Mouse (Mus musculus) neural tube, embryonic 11.5 days (tissue): Measurements from ENCODE around the gene Pld1. TPM values are rescaled to one million over a fixed set of nuclear protein-coding genes. Genes with fewer than 3 reads are reported as not detected.

Experiments used
- ATAC-seq: fragments of 200-750 bp; cut with Nextera tagmentation; 2 replicates; pipeline ENCODE4 v1.8.0; 2017; ENCODE audit warnings: moderate number of reproducible peaks, mild to moderate bottlenecking, moderate TSS enrichment, moderate library complexity; ENCODE audit not compliant: insufficient read depth, low FRiP score, low TSS enrichment
- DNase-seq: peaks from one replicate; pipeline ENCODE4 v3.0.0-alpha.2; 2015; ENCODE audit warnings: low spot score
- H3K27ac ChIP-seq: fragments of 300-500 bp; sonication (generic); 2 replicates; pipeline ENCODE4 v1.5.1; 2014; ENCODE audit warnings: low read depth, mild to moderate bottlenecking, low read length
- H3K27me3 ChIP-seq: fragments of 300-500 bp; sonication (generic); 2 replicates; pipeline ENCODE4 v1.6.1; 2014; ENCODE audit warnings: mild to moderate bottlenecking, low read length, mixed read lengths; ENCODE audit not compliant: control insufficient read depth, insufficient read depth
- H3K36me3 ChIP-seq: fragments of 300-500 bp; sonication (generic); 2 replicates; pipeline ENCODE4 v1.6.1; 2014; ENCODE audit warnings: mild to moderate bottlenecking, low read length, moderate library complexity, mixed read lengths; ENCODE audit not compliant: control insufficient read depth, insufficient read depth
- H3K4me1 ChIP-seq: fragments of 300-500 bp; sonication (generic); 2 replicates; pipeline ENCODE4 v1.6.1; 2014; ENCODE audit warnings: low read length, mixed read lengths; ENCODE audit not compliant: control insufficient read depth, insufficient read depth
- H3K4me2 ChIP-seq: fragments of 300-500 bp; sonication (generic); 2 replicates; pipeline ENCODE4 v1.6.1; 2014; ENCODE audit warnings: low read depth, mild to moderate bottlenecking, moderate library complexity
- H3K4me3 ChIP-seq: fragments of 300-500 bp; sonication (generic); 2 replicates; pipeline ENCODE4 v1.5.1; 2014; ENCODE audit warnings: low read depth, low read length
- H3K9ac ChIP-seq: fragments of 300-500 bp; sonication (generic); 2 replicates; pipeline ENCODE4 v1.6.1; 2014; ENCODE audit warnings: mild to moderate bottlenecking, low read length
- H3K9me3 ChIP-seq: fragments of 300-500 bp; sonication (generic); 2 replicates; pipeline ENCODE4 v1.6.1; 2016; ENCODE audit warnings: low read length; ENCODE audit not compliant: control insufficient read depth
- WGBS: fragments of 180-500 bp; shearing (Covaris S2); extraction: QIAGEN DNeasy Blood & Tissue Kit; methylation state at CpG from one replicate; pipeline ENCODE4 v1.1.7; 2014; 5-methylcytosine and 5-hydroxymethylcytosine counted together
- polyA plus RNA-seq: library from polyadenylated mRNA; unstranded; fragments of >200 nt; fragmentation: Nextera tagmentation; extraction: Ambion mirVana; gene quantifications from 2 replicates; pipeline ENCODE4 v1.2.1, GENCODE M21; 2014

The Pld1 gene
- polyA plus RNA-seq, 1 experiment from 2014 or later: 2.7 TPM

DNA sequence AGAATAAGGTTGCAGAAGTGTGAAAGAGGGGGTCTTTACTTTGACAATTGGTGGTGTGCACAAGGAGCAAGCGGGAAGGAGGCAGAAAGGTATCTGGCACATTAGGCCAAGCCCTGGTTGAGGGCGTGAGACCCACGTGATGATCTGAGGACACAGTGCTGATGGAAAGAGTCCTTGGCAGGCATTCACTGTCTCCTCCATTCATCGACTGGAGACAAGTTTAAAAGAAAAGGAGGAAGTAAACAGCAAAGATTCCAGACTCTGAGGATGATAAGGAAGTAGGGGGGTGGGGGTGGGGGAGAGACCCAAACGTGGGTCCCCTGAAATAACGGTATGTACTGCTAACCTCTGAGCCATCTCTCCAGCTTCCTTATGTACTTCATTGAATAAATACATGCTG lies 142.5 kb downstream of the Pld1 start:
- no peak overlapping the region for H3K4me3 ChIP-seq
- no peaks in the 10 kb centered on the region for H3K9me3 ChIP-seq
- no peaks in the 10 kb centered on the region for H3K4me1 ChIP-seq
- H3K36me3 ChIP-seq: no peaks in the 10 kb centered on the region
- ATAC-seq: no peak
- WGBS: 84% methylated on average over 6 of the region's 6 CpGs
- no peak overlapping the region for H3K27ac ChIP-seq
- H3K9ac ChIP-seq: no peak overlapping the region
- no peaks in the 10 kb centered on the region for H3K27me3 ChIP-seq
- no peak overlapping the region for H3K4me2 ChIP-seq
- DNase-seq: no peak

DNA sequence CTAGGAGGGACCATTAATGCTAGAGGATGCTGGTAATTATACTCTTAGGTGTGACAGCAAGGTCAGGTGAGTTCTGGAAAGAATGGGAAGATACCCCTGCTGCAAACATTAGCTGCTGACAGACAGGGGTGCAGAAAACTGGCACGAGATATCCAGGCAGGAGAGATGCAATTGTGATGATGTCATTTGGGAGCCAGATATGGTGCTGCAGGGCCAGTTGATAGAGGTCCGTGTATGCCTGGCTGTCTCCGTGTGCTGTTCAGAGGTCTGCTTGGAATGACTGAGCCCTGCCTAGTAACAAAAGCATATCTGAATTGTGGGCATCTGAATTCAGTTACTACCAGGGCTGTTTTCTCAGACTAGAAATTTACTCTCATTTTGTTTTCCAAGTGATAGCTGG lies 144.7 kb downstream of the Pld1 start:
- no peaks in the 10 kb centered on the region for H3K4me1 ChIP-seq
- H3K27me3 ChIP-seq: no peaks in the 10 kb centered on the region
- no peak overlapping the region for H3K9ac ChIP-seq
- no peak for DNase-seq
- ATAC-seq: no peak
- 83% methylated on average over 3 of the region's 3 CpGs for WGBS
- no peak overlapping the region for H3K27ac ChIP-seq
- H3K4me2 ChIP-seq: no peak overlapping the region
- H3K4me3 ChIP-seq: no peak overlapping the region
- H3K36me3 ChIP-seq: no peaks in the 10 kb centered on the region
- no peaks in the 10 kb centered on the region for H3K9me3 ChIP-seq

DNA sequence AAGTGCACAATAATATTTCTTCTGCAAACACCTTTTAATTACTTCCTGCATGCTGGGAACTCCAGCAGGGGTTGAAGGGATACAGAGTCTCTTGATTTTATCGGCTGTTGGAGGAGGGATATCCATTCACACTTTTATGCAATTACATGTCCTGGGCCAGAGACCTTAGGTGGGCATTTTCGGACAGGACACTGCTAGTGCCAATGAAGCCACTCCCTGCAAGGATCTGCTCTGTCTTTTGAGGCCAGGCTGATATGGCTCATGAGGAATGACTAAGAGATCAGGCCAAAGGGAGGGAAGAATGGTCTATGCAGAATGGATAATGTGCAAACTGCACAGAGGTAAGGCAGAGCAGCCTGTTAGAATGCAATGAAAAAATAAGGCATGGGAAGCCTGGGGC lies 145.8 kb downstream of the Pld1 start:
- H3K9ac ChIP-seq: no peak overlapping the region
- H3K4me2 ChIP-seq: no peak overlapping the region
- no peak for ATAC-seq
- WGBS: 61% methylated on average over 2 of the region's 2 CpGs
- H3K27ac ChIP-seq: no peak overlapping the region
- no peak overlapping the region for H3K4me3 ChIP-seq
- H3K27me3 ChIP-seq: no peaks in the 10 kb centered on the region
- DNase-seq: no peak
- no peaks in the 10 kb centered on the region for H3K9me3 ChIP-seq
- no peaks in the 10 kb centered on the region for H3K36me3 ChIP-seq
- H3K4me1 ChIP-seq: no peaks in the 10 kb centered on the region

DNA sequence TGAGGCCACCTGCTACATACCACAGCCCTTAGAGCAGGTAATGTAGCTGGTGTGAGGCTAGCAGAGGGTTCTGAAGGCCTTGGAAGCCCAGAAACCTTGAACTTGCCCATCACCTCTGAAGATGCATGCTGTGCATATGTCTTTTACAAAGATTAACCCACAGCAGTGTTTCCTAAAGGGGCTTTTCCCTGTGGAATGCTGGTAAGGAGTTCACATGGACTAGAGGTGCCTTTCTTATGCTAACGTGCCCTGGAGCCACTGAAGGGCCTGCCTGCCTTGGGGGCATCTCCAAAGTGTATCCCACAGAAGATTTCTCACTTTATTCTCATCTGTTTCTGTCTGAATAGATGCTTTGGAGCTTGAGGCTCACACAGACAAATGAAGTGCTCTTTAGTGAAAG lies 152.8 kb downstream of the Pld1 start:
- Histone ChIP-seq H3K9me3 (no peaks in the 10 kb centered on the region), H3K4me2 (no peak overlapping the region), H3K4me3 (no peak overlapping the region), H3K9ac (no peak overlapping the region), H3K36me3 (no peaks in the 10 kb centered on the region), H3K27me3 (no peaks in the 10 kb centered on the region), H3K4me1 (no peaks in the 10 kb centered on the region), H3K27ac (no peak overlapping the region)
- WGBS: 42% methylated on average over 1 of the region's 1 CpGs
- DNase-seq: no peak
- ATAC-seq: no peak

DNA sequence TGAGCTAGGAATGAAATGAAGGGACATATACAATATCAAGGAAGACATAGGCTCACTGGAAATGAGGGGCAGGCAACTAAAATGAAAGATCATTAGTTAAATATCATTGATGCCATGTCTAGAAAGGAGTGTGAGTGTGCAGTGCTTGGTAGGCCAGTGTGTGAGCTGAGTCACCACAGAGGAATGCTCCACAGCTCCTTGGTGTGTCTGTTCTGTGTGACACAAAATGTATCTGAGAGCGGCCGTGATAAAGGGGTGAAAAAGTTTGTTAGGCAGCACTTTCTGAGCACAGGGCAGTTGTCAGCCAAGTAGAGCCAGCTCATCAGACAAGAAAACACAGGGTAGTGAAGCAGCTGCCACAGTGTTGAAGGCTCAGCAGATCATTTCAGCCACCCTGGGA lies 153.2 kb downstream of the Pld1 start:
- 94% methylated on average over 2 of the region's 2 CpGs for WGBS
- no peak overlapping the region for H3K9ac ChIP-seq
- H3K27ac ChIP-seq: no peak overlapping the region
- no peak for ATAC-seq
- no peaks in the 10 kb centered on the region for H3K27me3 ChIP-seq
- no peaks in the 10 kb centered on the region for H3K9me3 ChIP-seq
- no peaks in the 10 kb centered on the region for H3K4me1 ChIP-seq
- no peak overlapping the region for H3K4me3 ChIP-seq
- H3K4me2 ChIP-seq: no peak overlapping the region
- DNase-seq: no peak
- H3K36me3 ChIP-seq: no peaks in the 10 kb centered on the region

DNA sequence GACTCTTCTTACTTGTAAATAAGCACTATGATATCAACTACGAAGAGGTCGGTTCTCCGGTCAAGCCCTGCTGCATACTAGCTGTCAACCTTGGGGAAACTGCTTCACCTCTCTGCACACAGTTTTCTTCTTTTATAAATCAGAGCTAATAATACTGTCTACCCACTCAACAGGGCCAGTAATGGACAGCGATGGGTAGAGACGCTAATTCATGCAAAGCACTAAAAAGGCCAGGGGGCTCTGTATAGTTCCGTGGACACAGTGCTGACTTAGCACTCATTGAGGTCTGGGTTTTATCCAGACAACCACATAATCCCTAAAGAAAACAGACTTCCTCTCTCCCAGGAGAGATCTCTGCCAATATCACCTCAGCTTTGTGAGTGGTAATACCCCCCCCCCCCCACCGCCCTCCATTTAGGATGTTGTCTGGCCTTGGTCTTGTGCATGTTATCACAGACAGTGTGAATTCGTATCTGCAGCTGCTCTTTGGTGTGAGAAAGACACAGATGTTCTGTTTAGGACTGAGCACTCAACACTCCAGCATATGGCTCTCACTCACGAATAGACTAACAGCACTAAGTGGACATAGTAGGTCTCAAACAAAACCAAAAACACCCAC lies 155.3 kb downstream of the Pld1 start:
- no peak overlapping the region for H3K27ac ChIP-seq
- H3K27me3 ChIP-seq: no peaks in the 10 kb centered on the region
- no peak overlapping the region for H3K4me3 ChIP-seq
- no peak overlapping the region for H3K4me2 ChIP-seq
- no peak for ATAC-seq
- H3K36me3 ChIP-seq: no peaks in the 10 kb centered on the region
- WGBS: 82% methylated on average over 9 of the region's 9 CpGs
- no peak overlapping the region for H3K9ac ChIP-seq
- no peaks in the 10 kb centered on the region for H3K4me1 ChIP-seq
- H3K9me3 ChIP-seq: no peaks in the 10 kb centered on the region
- no peak for DNase-seq

DNA sequence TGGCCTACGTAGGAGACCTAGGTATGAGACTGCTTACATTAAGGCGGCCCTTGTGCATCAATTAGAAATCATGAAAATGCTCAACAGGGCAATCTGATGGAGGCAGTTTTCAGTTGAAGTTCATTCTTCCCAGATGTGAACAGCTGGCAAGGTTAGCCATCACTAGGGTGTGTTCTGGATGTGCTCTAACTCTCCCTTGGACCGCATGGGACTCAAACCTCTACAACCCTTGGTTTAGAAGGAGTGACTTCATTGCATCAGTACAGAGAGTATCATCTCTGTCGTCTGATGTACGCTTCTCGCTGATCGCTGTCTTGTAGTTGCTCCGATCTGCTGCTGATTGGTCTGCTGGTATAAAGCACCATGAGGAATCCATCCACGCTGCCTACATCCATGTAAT lies 157.0 kb downstream of the Pld1 start:
- Histone ChIP-seq H3K4me1 (no peaks in the 10 kb centered on the region), H3K4me2 (no peak overlapping the region), H3K4me3 (no peak overlapping the region), H3K27me3 (no peaks in the 10 kb centered on the region), H3K9me3 (no peaks in the 10 kb centered on the region), H3K27ac (no peak overlapping the region), H3K36me3 (no peaks in the 10 kb centered on the region), H3K9ac (no peak overlapping the region)
- 97% methylated on average over 9 of the region's 9 CpGs for WGBS
- DNase-seq (no peak), ATAC-seq (no peak)

DNA sequence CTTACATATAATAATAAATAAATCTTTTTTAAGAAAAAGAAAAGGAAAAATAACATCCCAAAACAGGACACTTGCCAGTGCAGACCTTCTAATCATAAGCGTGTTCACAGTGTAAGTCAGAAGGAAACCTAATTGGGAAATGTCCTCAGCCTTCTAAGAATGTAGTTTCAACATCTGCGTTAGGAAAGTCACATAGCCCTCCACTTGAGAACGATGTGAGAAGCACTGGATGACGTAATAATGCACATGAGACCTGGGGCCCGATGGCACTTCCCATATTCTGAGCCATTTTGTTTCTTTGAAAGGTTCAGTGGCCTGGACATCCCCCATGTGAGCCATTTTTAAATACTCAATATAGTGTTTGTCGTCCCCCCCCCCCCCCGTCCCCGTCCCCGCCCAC lies 160.7 kb downstream of the Pld1 start:
- no peaks in the 10 kb centered on the region for H3K9me3 ChIP-seq
- WGBS: 94% methylated on average over 5 of the region's 9 CpGs
- H3K4me2 ChIP-seq: no peak overlapping the region
- DNase-seq (no peak), ATAC-seq (no peak)
- no peaks in the 10 kb centered on the region for H3K27me3 ChIP-seq
- no peak overlapping the region for H3K27ac ChIP-seq
- no peaks in the 10 kb centered on the region for H3K4me1 ChIP-seq
- H3K9ac ChIP-seq: no peak overlapping the region
- H3K36me3 ChIP-seq: no peaks in the 10 kb centered on the region
- H3K4me3 ChIP-seq: no peak overlapping the region

DNA sequence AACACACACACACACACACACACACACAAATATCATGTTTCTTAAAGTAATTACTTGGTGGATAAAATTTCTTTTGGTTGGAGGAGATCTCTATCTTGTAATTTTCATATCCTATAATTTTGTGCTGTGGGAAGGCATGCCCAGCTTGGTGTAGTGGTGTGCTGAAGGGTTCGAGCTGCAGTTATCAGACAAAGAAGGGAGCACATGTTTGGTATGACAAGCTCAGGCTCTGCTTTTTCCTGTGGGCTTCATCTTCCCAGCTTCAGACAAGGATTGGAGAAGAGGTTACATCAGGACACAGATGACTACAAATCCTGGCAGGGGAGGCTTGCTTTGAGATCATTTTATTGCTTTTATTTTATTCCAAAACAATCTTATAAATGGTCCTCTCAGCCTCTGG lies 166.5 kb downstream of the Pld1 start:
- no peak overlapping the region for H3K4me3 ChIP-seq
- H3K9ac ChIP-seq: no peak overlapping the region
- no peak overlapping the region for H3K27ac ChIP-seq
- DNase-seq: no peak
- H3K4me2 ChIP-seq: no peak overlapping the region
- H3K36me3 ChIP-seq: no peaks in the 10 kb centered on the region
- ATAC-seq: no peak
- no peaks in the 10 kb centered on the region for H3K9me3 ChIP-seq
- H3K27me3 ChIP-seq: no peaks in the 10 kb centered on the region
- WGBS: 96% methylated on average over 1 of the region's 1 CpGs
- H3K4me1 ChIP-seq: no peaks in the 10 kb centered on the region
